ENCODE assay signal across 8 mouse cellular contexts in the genomic region with DNA sequence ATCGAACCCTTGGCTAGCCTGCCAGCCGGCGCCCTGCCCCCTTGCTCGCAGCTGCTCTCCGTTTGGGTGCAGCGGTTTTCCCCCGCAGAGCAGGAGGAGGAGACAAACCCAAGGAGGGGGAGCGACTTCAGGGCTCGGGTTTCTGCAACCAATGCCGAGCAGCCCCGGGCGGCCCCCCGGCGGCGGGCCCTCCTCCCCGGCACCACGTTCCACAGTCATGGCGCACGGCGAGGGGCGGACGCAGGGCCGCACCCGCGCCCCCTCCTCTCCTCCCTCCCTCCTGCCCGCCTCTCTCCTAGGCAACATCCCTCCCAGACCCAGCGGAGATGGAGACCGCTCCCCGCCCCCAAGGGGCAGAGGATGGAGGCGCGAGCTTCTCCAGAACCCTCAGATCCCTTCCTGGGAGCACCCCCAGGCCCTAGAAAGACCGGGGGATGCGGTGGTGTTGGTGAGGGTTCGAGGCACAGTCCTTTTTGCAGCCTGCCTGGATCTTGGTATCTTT.
DNase-seq lines count a peak whose midpoint lies in the region; ATAC-seq lines count a peak whose summit lies in the region.

No protein-coding gene starts in this region.

- peak; percentile 93 for ATAC-seq in heart, embryonic 14.5 days (ENCODE audit: insufficient number of reproducible peaks, insufficient read depth, low FRiP score, low read depth)
- peak; percentile 75 for ATAC-seq in liver, embryonic 12.5 days
- ATAC-seq in stomach, embryonic 14.5 days (ENCODE audit: insufficient number of reproducible peaks, insufficient read depth, low FRiP score, low read depth), result peak; percentile 91

- H3K4me1 ChIP-seq in heart, embryonic 14.5 days (ENCODE audit: control insufficient read depth in 2 of 2, insufficient read depth in 2 of 2, low read length in 2 of 2), result peaks cover 6 to 23% of the 10 kb centered on the region in 2 experiments; a peak in 3 of 4 replicates
- H3K4me1 ChIP-seq in liver, embryonic 12.5 days, result peaks cover 25% of the 10 kb centered on the region
- H3K4me1 ChIP-seq in stomach, embryonic 14.5 days (ENCODE audit: control insufficient read depth, insufficient read depth, low read length), result peaks cover 24% of the 10 kb centered on the region

- H3K27me3 ChIP-seq in heart, embryonic 14.5 days (ENCODE audit: control insufficient read depth, insufficient read depth, low read length), result no peaks in the 10 kb centered on the region
- peaks cover 54% of the 10 kb centered on the region for H3K27me3 ChIP-seq in liver, embryonic 12.5 days (replicated peaks)
- no peaks in the 10 kb centered on the region for H3K27me3 ChIP-seq in stomach, embryonic 14.5 days (ENCODE audit: control insufficient read depth, insufficient read depth, low read length)

- peak overlapping the region; percentile 95 to 97 for H3K27ac ChIP-seq in heart, embryonic 14.5 days (replicated peaks in 1 of 2; ENCODE audit: control insufficient read depth in 1 of 2, insufficient read depth in 1 of 2, low read depth in 2 of 2, low read length in 2 of 2)
- peak overlapping the region; percentile 77 for H3K27ac ChIP-seq in liver, embryonic 12.5 days
- H3K27ac ChIP-seq in stomach, embryonic 14.5 days (ENCODE audit: low read length), result peak overlapping the region; percentile 99

- H3K9me3 ChIP-seq in heart, embryonic 14.5 days (ENCODE audit: control insufficient read depth, low read length), result no peaks in the 10 kb centered on the region
- no peaks in the 10 kb centered on the region for H3K9me3 ChIP-seq in liver, embryonic 12.5 days (replicated peaks)
- H3K9me3 ChIP-seq in stomach, embryonic 14.5 days (ENCODE audit: control insufficient read depth, low read depth, low read length), result no peaks in the 10 kb centered on the region

- H3K4me2 ChIP-seq in heart, embryonic 14.5 days (ENCODE audit: low read length), result peak overlapping the region; percentile 96
- peak overlapping the region; percentile 79 for H3K4me2 ChIP-seq in liver, embryonic 12.5 days
- H3K4me2 ChIP-seq in stomach, embryonic 14.5 days (replicated peaks; ENCODE audit: low read depth, low read length), result peak overlapping the region; percentile 65

- peak; percentile 94 for DNase-seq in 416B (ENCODE audit: low read depth)
- peak; percentile 90 to 91 for DNase-seq in adrenal gland, postnatal 4 days (ENCODE audit: low spot score in 2 of 2)
- peak; percentile 74 for DNase-seq in fibroblast of lung, adult 2 months (ENCODE audit: low read depth)
- peak; percentile 95 for DNase-seq in kidney, postnatal 10 days
- DNase-seq in naive thymus-derived CD4-positive, alpha-beta T cell, adult 2 months (ENCODE audit: low read depth), result peak; percentile 93

- H3K36me3 ChIP-seq in heart, embryonic 14.5 days (ENCODE audit: control insufficient read depth, insufficient read depth, low read length), result no peaks in the 10 kb centered on the region
- no peaks in the 10 kb centered on the region for H3K36me3 ChIP-seq in liver, embryonic 12.5 days
- H3K36me3 ChIP-seq in stomach, embryonic 14.5 days (ENCODE audit: control insufficient read depth, insufficient read depth, low read length), result no peaks in the 10 kb centered on the region

- WGBS in heart, embryonic 14.5 days, result 0% methylated on average over 24 of the region's 34 CpGs
- under 1% methylated on average over 26 of the region's 34 CpGs for WGBS in liver, embryonic 12.5 days (ENCODE audit: insufficient replicate concordance)
- WGBS in stomach, embryonic 14.5 days, result under 1% methylated on average over 30 of the region's 34 CpGs

- peak overlapping the region; percentile 75 to 79 for H3K4me3 ChIP-seq in heart, embryonic 14.5 days (ENCODE audit: control insufficient read depth in 1 of 2, insufficient read depth in 1 of 2, low read depth in 1 of 2, low read length in 2 of 2)
- peak overlapping the region; percentile 58 for H3K4me3 ChIP-seq in liver, embryonic 12.5 days
- peak overlapping the region; percentile 70 for H3K4me3 ChIP-seq in stomach, embryonic 14.5 days (ENCODE audit: low read depth, low read length)

- peak overlapping the region; percentile 81 for H3K9ac ChIP-seq in heart, embryonic 14.5 days (ENCODE audit: low read length)
- H3K9ac ChIP-seq in liver, embryonic 12.5 days, result peak overlapping the region; percentile 59
- peak overlapping the region; percentile 84 for H3K9ac ChIP-seq in stomach, embryonic 14.5 days (replicated peaks; ENCODE audit: low read depth, low read length)

Comparison
In these comparisons a context has a peak if more than half of its experiments do, and no peak if none do; other contexts are left out.
1. Peak in every context shown above with its lines: DNase-seq, ATAC-seq, H3K4me3 ChIP-seq and H3K27ac ChIP-seq.